Mouse (Mus musculus): ENCODE data around the gene Slc13a5.

- TF ChIP-seq CTCF (IDR thresholded peaks at IDR 0.05; ENCODE audit: extremely low read depth, insufficient read length, insufficient replicate concordance, low read depth, low read length) (no peak), POLR2A (IDR thresholded peaks at IDR 0.05; ENCODE audit: low read depth, low read length) (no peak)
Observed at GRCm38 (mm10) chr11:72284532-72285182, 17.6 kb upstream of the Slc13a5 start.

All from small intestine, adult 2 months (tissue).